Mouse (Mus musculus) left cerebral cortex, adult 2 months (tissue): ENCODE data around the gene Nbea. TPM values are rescaled to one million over a fixed set of nuclear protein-coding genes. Genes with fewer than 3 reads are reported as not detected.

Experiments
- DNase-seq, 2 experiments: peaks; one replicate each; pipeline ENCODE4 v3.0.0; 2021 to 2022; ENCODE audit warnings: low spot score in 2 of 2, mixed read lengths in 1 of 2; ENCODE audit errors: extremely low spot score in 1 of 2
- H3K27ac ChIP-seq: fragments of 200-600 bp; 2 replicates; pipeline ENCODE4 v1.8.1; 2022
- H3K4me3 ChIP-seq: fragments of 200-600 bp; 2 replicates; pipeline ENCODE4 v1.8.1; 2022
- CTCF ChIP-seq: fragments of 200-600 bp; IDR thresholded peaks from 2 replicates; pipeline ENCODE4 v1.8.1; 2022; ENCODE audit warnings: antibody characterized with exemption, mild to moderate bottlenecking, moderate library complexity
- intact Hi-C: fragments of 180-260 bp; cut with DNase I; formaldehyde crosslinking; loops from one replicate; pipeline ENCODE4 v1.15.1; 2025
- total RNA-seq, 2 experiments: library from RNA; stranded (reverse); gene quantifications; 2 replicates each; pipeline ENCODE4 v1.2.3; 2021

Gene Nbea
- total RNA-seq, 2 experiments from 2014 or later = 171 to 176 TPM

DNA sequence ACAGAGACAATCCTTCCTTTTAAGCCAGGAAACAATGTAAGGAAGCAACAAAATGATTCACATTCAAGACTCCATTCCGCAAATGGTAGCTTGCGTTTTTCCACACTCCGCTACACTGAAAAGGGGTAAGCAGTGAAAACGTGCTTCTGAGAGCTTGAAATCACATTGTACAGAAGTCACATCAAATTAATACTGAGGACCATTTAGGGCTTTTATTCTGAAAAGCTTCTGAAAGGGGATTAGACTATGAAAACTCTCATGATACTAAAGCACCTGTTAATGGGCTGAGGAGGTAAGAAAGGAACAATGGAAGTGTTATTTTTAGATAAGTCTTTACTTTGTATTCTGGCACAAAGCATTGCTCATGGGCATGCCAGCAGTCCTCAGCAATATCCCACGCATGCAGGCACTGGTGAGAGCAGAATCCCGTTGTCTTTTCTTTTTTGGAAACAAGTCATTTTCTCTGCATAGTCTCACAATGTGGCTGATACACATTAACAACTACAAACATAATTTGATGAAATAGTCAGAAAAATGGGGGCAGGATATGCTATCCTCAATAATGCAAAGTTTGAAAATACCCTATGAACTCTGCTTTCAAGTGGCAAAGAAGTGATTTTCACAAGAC lies 428.4 kb downstream of the Nbea start:
- peak overlapping the region; percentile 56; the same call in 1 of the 2 replicates for H3K27ac ChIP-seq
- TF ChIP-seq CTCF = no peak
- DNase-seq = no peak

DNA sequence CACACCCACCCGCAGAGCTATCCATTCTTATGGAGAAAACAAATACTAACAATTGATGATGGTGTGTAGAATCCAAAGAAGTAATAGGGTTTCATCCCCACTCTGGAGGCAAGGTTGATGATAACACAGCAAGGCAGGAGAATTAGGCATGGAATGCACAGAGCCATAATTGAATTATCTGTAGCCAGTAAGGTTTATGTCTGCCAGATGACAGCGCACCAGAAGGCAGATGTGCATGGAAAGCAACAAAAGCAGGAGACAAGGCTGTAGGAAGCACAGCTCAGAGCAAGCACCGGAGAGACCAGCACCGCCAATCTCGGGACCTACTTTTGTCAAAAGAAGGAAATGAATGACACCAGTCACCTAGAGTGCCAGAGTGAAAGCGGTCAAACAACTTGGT lies 429.6 kb downstream of the Nbea start:
- no peak for DNase-seq
- no peak overlapping the region for H3K27ac ChIP-seq
- no peak overlapping the region for H3K4me3 ChIP-seq
- intact Hi-C loops = no loop called here
- TF ChIP-seq CTCF = no peak

More for the DNA sequence above, 428.4 kb downstream of the Nbea start:
- no peak overlapping the region for H3K4me3 ChIP-seq
- intact Hi-C loops = no loop called here

DNA sequence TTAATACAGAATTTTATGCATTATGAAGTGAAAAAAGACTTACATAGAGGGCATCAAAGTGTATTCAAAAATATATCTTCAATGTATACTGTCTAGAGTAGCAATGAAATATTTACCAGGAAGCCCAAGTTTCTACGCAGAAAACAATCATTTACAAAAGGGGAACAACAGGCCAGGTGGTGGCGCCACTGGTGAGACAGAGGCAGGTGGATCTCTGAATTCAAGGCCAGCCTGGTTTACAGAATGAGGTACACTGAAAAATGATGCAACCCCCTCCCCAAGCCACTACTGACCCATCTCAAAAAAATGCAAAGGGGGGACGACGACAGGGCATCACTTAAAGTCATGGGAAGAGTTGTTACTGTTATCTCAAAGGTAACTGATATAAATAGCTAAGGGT lies 430.9 kb downstream of the Nbea start:
- H3K4me3 ChIP-seq = no peak overlapping the region
- peak; percentile 7 for TF ChIP-seq CTCF
- no peak for DNase-seq
- intact Hi-C loops = no loop called here
- H3K27ac ChIP-seq = no peak overlapping the region

DNA sequence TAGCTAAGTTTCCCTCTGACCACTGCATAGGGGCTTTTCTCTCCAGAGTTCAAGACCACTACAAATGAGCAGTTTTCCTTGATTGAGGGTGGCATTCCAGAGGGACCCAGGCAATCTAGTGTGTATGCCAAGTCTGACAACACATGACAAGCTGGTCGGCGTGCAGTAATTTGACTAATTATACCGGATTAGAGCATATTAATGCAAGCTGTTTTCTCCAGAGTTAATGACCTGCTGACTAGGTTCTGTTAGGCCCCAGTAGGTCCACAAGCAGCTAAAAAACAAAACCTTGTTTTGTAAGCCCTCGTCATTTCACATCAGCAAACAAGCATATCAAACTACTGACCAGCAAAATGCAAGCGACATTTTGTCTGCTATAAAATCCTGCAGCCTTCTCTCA lies 432.1 kb downstream of the Nbea start:
- intact Hi-C loops = no loop called here
- TF ChIP-seq CTCF = no peak
- H3K27ac ChIP-seq = no peak overlapping the region
- no peak for DNase-seq
- H3K4me3 ChIP-seq = no peak overlapping the region

DNA sequence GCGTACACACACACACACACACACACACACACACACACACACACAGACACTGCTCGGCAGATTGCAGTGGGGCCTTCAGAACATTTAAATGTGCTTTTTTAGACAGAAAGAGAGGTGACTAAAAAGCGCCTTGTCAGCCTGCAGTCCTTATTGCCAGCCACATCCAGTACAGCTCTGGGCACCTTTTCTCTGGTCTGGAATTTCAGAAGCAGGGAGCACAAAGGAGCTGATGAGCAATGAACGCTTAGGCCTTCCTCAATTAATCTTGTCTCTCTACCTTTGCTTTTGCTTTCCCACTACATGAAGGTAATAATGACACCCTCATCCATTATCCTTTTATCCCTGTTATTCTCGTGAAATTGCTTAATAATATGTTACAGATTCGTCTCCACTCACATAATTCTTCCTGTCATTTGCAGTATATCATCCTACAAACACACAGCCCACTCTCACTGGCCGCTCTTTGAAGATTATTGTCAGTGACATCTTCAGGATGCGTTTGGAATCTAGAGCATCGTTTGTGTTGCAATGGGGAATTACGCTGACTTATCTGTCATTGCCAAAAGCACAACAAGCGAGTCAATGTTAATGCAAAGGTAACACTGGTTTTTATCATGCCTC lies 432.9 kb downstream of the Nbea start:
- DNase-seq = no peak
- no peak overlapping the region for H3K27ac ChIP-seq
- intact Hi-C loops = no loop called here
- H3K4me3 ChIP-seq = no peak overlapping the region
- no peak for TF ChIP-seq CTCF

DNA sequence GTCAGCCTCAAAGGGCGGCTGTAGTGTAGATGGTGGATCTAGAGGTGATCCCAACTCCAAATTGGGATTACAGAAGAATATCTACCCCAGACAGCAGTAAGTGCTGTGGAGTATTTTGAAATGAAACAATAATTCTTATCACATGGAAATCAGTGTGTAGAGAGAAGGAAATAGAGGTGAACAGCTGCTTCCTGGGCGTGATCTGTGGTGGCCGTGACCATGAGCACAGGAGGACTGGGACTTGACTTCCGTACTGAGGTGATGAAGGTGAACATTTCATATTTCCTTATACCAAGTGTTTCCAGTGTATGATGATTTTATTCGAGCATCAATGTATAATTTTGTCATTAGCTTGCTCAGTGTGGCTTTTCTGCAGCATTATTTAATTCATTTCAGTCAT lies 439.6 kb downstream of the Nbea start:
- DNase-seq = no peak
- no peak overlapping the region for H3K4me3 ChIP-seq
- intact Hi-C loops = no loop called here
- H3K27ac ChIP-seq = no peak overlapping the region
- TF ChIP-seq CTCF = no peak

DNA sequence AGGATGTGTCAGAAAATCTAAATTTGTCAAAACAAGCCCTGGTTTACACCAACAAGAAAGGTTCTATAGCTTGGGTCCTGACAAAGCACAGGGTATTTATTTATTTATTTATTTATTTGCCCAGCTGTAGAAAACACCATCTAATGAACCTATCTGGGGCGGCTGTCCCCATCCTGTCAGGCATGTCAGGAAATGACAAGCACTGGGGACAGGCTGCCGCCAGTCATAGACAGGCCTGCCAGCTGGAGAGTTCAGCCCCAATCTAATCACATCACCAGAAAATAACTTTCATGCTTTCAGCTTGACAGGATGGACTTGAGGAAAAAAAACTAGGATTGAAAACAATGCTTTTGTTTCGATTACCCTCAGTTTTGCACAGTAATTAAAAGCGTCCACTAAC lies 440.8 kb downstream of the Nbea start:
- no peak for TF ChIP-seq CTCF
- no peak overlapping the region for H3K4me3 ChIP-seq
- no peak for DNase-seq
- intact Hi-C loops = no loop called here
- no peak overlapping the region for H3K27ac ChIP-seq

DNA sequence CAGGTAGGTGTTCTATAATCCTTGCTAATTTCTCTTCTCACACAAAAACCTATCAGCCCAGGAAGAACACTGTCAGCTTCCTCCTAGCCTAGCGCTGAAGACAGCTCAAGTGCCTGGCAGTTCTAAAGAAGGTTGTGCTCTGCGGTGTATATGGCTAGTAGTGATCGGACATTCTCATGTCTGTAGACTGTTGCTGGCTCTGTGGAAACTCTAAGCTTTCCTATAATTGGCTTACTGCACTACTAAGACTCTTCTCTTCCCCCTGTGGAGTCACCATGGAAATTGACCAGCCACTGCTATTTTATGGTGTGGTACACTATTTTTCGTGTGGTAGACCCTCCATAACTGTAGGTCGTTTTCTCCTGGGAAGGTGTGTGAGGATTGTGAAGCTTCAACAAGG lies 441.3 kb downstream of the Nbea start:
- Histone ChIP-seq H3K4me3 (no peak overlapping the region), H3K27ac (no peak overlapping the region; the same call in 1 of the 2 replicates)
- intact Hi-C loops = no loop called here
- TF ChIP-seq CTCF = no peak
- no peak for DNase-seq

DNA sequence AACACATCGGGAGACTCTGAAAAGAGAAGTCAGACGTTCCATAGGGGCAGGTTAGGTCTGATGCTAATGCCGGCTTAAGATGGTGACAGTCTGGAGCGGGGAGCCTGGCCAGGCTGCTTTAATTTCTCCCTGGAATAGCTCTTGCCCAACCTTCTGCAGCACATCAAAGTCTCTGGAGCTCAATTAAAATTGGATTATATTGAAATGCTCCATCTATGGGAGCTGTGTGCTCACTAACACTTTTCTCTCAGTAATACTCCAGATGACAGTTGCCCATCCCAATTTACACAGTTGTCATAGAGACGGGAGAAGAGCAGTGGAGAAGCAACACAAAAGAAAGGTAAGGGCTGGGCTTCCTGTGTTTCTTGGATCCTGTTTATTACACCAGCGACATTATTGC lies 442.1 kb downstream of the Nbea start:
- DNase-seq = no peak
- intact Hi-C loops = no loop called here
- H3K4me3 ChIP-seq = no peak overlapping the region
- peak overlapping the region; percentile 26; the same call in 1 of the 2 replicates for H3K27ac ChIP-seq
- no peak for TF ChIP-seq CTCF

DNA sequence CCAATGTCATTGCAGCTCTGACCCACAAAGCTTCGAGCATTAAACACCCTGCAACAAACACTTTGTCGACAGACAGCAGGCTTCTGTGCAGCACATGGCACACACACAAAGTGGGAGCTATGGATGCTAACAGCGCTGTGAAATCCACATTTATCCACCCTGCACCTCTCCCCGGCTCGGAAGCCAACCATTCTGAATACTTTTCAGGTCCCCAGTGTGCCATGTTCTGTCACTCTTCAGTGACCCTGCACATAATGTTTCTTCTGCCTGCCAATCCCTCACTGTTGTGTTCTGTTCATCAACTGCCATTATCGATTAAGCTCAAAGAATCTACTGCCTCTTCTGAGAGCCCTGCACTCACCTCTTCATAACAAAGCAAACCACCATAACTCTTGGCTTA lies 449.8 kb downstream of the Nbea start:
- H3K27ac ChIP-seq = no peak overlapping the region
- TF ChIP-seq CTCF = no peak
- DNase-seq = peak in 1 of 2 experiments; percentile 7
- intact Hi-C loops = no loop called here
- H3K4me3 ChIP-seq = no peak overlapping the region

DNA sequence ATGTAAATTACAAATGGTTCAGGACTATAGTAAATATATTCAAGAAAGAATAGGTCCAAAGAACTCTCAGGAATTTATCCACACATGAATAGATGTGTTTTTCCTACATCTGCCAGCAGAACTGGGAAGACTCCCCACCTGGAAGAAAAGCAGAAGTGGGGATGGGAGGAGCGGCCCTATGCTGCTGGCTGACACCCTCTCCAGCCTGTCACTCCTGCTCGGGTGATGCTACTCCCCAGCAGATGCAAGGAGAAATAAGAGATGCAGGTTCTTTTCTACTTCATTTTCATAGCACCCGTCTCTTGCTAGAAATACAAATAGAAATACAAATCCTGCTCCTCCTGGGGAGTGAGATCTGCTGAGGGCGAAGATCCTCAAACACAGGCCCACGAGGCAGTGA lies 453.0 kb downstream of the Nbea start:
- Histone ChIP-seq H3K27ac (no peak overlapping the region), H3K4me3 (no peak overlapping the region)
- peak in 1 of 2 experiments; percentile 10 for DNase-seq
- TF ChIP-seq CTCF = no peak
- intact Hi-C loops = no loop called here

DNA sequence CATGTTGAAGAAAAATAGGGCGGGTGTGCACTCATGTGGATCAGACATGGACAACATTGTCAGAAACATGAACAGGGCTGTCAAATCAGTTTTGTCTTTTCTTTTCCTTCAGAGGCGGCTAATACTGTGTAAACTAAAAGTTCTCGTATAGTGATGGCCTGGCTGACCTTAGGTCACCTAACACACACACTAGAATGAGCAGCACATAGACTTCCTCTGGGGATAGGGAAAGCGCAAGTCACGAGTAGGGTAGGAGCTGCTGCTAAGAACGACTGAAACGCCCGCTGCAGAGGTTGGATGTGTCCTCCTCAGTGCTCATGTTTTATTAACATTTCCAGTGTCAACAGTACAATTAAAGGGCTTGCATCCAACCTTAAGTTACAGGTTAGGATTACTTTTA lies 453.4 kb downstream of the Nbea start:
- intact Hi-C loops = no loop called here
- DNase-seq = peak in 1 of 2 experiments; percentile 5
- no peak overlapping the region for H3K27ac ChIP-seq
- H3K4me3 ChIP-seq = no peak overlapping the region
- TF ChIP-seq CTCF = no peak

DNA sequence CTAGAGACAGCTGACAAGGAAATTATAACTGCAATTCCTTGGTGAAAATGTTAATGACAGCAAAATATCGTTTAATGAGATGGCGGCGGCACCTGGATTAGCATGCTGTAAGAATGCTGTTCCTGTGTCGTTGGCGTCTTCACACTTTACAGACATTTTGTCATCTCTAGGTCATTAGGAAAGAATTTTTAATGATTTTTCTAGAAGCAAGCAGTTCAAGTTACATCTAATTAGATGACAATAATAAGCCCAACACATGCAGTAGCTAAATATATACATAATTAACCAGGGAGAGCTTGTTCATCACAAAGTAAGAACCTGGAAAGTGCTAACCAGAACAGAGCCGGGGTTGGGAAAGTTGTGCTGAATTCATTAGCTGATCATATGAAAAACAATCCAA lies 469.2 kb downstream of the Nbea start:
- H3K27ac ChIP-seq = no peak overlapping the region
- no peak for TF ChIP-seq CTCF
- H3K4me3 ChIP-seq = no peak overlapping the region
- DNase-seq = peak; percentile 2 to 6
- intact Hi-C loops = no loop called here
